Mouse (Mus musculus): ENCODE measurements around the gene Fam171a2.
"Not testable (repeated sequence)": the region's sequence is repeated elsewhere in the genome, so short reads cannot be mapped to it uniquely, and the experiment has no call there.

Gene Fam171a2

DNA sequence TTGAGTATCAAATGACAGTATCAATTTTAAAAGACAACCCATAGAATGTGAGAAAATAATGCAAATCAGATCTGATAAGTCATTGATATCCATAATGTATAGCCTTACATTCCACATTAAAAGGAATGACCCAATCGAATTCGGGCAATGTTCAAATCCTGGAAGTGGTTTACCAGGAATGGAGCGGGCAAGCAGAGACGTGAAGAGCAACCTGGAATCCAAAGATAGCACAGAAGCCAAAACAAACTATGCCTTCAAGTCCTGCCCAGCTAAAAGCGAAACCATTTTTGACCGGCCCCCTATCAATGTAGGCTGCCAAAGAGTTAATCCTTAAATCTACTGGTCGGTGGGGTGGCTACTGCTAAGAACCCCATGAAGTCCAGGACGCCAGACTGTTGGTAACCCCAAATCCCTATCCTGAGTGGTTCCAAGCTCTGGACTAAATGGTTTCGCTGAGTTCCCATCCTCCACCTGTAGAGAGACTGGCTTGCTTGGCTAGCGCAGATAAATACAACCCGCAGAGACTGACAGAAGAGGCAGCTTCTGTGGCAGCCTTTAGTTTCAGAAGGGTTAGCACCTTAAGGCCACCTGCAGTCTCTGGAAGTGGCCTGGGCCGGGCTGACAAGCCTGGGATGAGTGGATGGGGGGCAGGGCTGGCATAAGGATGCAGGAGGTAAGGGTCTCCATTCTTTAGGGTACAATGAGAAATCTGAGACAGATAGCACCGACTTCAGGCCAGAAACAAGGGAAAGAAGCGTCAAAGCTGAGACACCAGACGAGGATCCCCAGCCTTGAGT is 54.8 kb downstream of the Fam171a2 start:
- DNase-seq: no peak

GRCm38 (mm10) chr11:102389436-102389835 is 58.0 kb downstream of the Fam171a2 start:
- not testable (repeated sequence) for DNase-seq
